Mouse (Mus musculus): ENCODE data around the gene Ifrd2. TPM values are rescaled to one million over a fixed set of nuclear protein-coding genes. Genes with fewer than 3 reads are reported as not detected.

Ifrd2 gene
- polyA plus RNA-seq, 1 experiment: 29.4 TPM

- Histone ChIP-seq H3K27me3 (ENCODE audit: control insufficient read depth, insufficient read depth, insufficient read length) (no peaks in the 10 kb centered on the region), H3K36me3 (ENCODE audit: control insufficient read depth, insufficient read depth) (peaks cover 8% of the 10 kb centered on the region), H3K4me3 (no peak overlapping the region), H3ac (ENCODE audit: control insufficient read depth, insufficient read length) (no peak overlapping the region), H3K4me2 (ENCODE audit: low read depth) (no peak overlapping the region), H3K79me2 (ENCODE audit: control insufficient read depth, insufficient read depth) (peaks cover 20% of the 10 kb centered on the region)
- no peak for TF ChIP-seq REST (IDR thresholded peaks at IDR 0.05; ENCODE audit: insufficient read depth, insufficient read length)
- TF ChIP-seq POLR2AphosphoS2 (IDR thresholded peaks at IDR 0.05; ENCODE audit: insufficient read length, low read depth): peak; percentile 16
- TF ChIP-seq SRF (IDR thresholded peaks at IDR 0.05; ENCODE audit: control insufficient read depth, insufficient read length, low read depth): no peak
- TF ChIP-seq MYOD1 (IDR thresholded peaks at IDR 0.05; ENCODE audit: control insufficient read depth in 1 of 3, insufficient read length in 2 of 3, low read depth in 2 of 3): peak in 1 of 3 experiments; percentile 24
- TF ChIP-seq POLR2A (IDR thresholded peaks at IDR 0.05; ENCODE audit: insufficient read length, low read depth): no peak
Measured at GRCm38 (mm10) chr9:107566041-107566709, 21.3 kb upstream of the Ifrd2 start.

- H3K79me2 ChIP-seq (ENCODE audit: control insufficient read depth, insufficient read depth): peaks cover 20% of the 10 kb centered on the region
- no peak overlapping the region for H3K4me2 ChIP-seq (ENCODE audit: low read depth)
- no peak overlapping the region for H3ac ChIP-seq (ENCODE audit: control insufficient read depth, insufficient read length)
- TF ChIP-seq USF1 (IDR thresholded peaks at IDR 0.05; ENCODE audit: low read depth): no peak
- H3K27me3 ChIP-seq (ENCODE audit: control insufficient read depth, insufficient read depth, insufficient read length): no peaks in the 10 kb centered on the region
- H3K4me3 ChIP-seq: no peak overlapping the region
- H3K36me3 ChIP-seq (ENCODE audit: control insufficient read depth, insufficient read depth): peaks cover under 1% of the 10 kb centered on the region
Measured at GRCm38 (mm10) chr9:107566855-107567254, 20.6 kb upstream of the Ifrd2 start.

DNA sequence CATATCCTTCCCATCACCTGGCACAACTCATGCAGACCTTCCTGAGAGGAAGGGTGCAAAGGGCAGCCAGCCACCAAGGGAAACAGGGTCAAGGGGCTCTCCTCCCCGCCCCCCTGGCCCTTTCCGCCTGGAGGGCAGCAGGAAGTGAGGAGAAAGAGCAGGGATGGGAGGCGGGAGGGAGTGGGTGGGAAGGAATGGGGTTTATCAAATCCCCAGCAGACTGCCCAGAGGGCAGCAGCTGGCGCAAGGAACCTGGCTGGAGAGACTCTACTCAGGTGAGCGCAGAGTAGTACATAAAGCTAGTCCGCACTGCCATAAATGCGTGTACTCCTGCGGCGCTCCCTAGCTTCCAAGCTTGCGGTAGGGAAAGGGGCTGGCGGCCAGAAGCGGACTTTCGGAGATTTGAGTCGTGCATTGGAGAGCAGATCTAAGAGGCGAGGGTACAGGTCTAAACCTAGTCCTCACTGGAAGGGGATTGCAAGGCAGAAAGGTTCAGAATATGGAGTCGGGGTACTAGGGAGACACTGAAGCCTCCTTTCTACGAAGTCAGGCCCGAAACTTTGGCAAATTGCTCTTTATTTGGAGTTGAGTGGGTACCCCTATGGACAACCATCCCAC, 19.6 kb upstream of the Ifrd2 start, which contains the start of gene Hyal2:
Gene Hyal2 (plus strand): TSS at position 244 of the 618 bp plus-strand sequence.
- Histone ChIP-seq H3K4me3 (peak within 1 kb of the TSS; percentile 81), H3K79me2 (ENCODE audit: control insufficient read depth, insufficient read depth) (peaks cover 20% of the 10 kb centered on the region), H3K27me3 (ENCODE audit: control insufficient read depth, insufficient read depth, insufficient read length) (no peaks in the 10 kb centered on the region), H3ac (ENCODE audit: control insufficient read depth, insufficient read length) (peak within 1 kb of the TSS; percentile 69), H3K4me2 (ENCODE audit: low read depth) (peak within 1 kb of the TSS; percentile 98), H3K36me3 (ENCODE audit: control insufficient read depth, insufficient read depth) (no peaks in the 10 kb centered on the region)
- no peak for TF ChIP-seq TCF12 (IDR thresholded peaks at IDR 0.05; ENCODE audit: insufficient read depth, poor library complexity, severe bottlenecking)

DNA sequence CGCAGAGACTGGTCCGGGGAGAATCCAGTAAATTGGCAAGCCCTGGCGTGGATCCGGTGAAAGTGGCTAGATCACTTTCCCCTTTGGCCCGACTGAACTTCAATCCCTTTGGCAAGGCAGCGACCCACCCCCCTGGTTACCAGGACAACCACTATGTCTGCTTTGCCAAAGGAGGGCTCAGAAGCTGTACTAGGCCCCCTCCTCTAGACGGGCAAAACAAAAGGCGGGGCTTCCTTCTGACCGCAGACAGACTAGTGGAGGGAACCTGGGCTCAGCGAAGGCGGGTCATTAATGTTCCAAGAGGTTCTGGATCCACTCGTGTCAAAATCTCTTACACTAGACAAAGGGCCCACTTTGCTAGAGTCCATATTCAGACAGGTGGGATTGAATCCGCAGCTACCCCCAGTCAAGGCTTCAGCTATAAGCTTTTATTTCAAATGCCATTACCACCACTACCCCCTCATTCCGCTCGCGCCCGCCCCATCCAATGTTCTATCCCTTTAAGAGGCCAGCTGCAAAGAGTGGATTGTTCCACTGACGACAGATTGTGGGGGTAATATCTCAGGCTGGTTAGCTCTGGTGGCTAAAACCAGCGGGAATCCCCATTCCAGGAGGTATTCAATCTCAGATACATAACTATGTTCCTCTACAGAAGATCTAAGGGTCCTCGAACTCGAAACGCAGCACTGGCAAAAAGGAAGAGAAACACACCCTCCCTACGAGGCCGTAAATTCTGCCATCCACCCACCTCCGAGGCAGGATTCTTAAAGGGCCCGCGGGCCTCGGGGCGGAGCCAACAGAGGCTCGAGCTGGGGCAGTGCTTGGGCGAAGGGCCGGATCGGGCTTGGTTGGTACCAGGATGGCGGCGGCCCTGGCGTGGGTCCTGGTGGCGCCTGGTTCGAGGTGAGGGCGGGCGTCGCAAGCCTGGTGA, 18.8 kb upstream of the Ifrd2 start:
- Histone ChIP-seq H3K79me2 (ENCODE audit: control insufficient read depth, insufficient read depth) (peaks cover 18% of the 10 kb centered on the region), H3K4me2 (ENCODE audit: low read depth) (peak overlapping the region; percentile 98), H3K27me3 (ENCODE audit: control insufficient read depth, insufficient read depth, insufficient read length) (no peaks in the 10 kb centered on the region), H3K36me3 (ENCODE audit: control insufficient read depth, insufficient read depth) (no peaks in the 10 kb centered on the region), H3ac (ENCODE audit: control insufficient read depth, insufficient read length) (peak overlapping the region; percentile 69), H3K4me3 (peak overlapping the region; percentile 81)
- TF ChIP-seq SRF (IDR thresholded peaks at IDR 0.05; ENCODE audit: control insufficient read depth, insufficient read length, low read depth) (no peak), MYOG (IDR thresholded peaks at IDR 0.05; ENCODE audit: control insufficient read depth in 1 of 3, insufficient read depth in 1 of 3, insufficient read length in 2 of 3, low read depth in 2 of 3) (no peak), MAX (IDR thresholded peaks at IDR 0.05; ENCODE audit: low read depth) (no peak), E2F4 (IDR thresholded peaks at IDR 0.05; ENCODE audit: insufficient read depth) (no peak), TCF3 (IDR thresholded peaks at IDR 0.05; ENCODE audit: insufficient read length, low read depth) (no peak), USF1 (IDR thresholded peaks at IDR 0.05; ENCODE audit: low read depth) (no peak), TCF12 (IDR thresholded peaks at IDR 0.05; ENCODE audit: insufficient read depth, poor library complexity, severe bottlenecking) (no peak), CEBPB (IDR thresholded peaks at IDR 0.05; ENCODE audit: insufficient read depth, poor library complexity, severe bottlenecking) (no peak), MYOD1 (IDR thresholded peaks at IDR 0.05; ENCODE audit: control insufficient read depth in 1 of 3, insufficient read length in 2 of 3, low read depth in 2 of 3) (no peak), REST (IDR thresholded peaks at IDR 0.05; ENCODE audit: insufficient read depth, insufficient read length) (no peak), POLR2AphosphoS2 (IDR thresholded peaks at IDR 0.05; ENCODE audit: insufficient read length, low read depth) (peak; percentile 68), POLR2A (IDR thresholded peaks at IDR 0.05; ENCODE audit: insufficient read length, low read depth) (peak; percentile 73)

DNA sequence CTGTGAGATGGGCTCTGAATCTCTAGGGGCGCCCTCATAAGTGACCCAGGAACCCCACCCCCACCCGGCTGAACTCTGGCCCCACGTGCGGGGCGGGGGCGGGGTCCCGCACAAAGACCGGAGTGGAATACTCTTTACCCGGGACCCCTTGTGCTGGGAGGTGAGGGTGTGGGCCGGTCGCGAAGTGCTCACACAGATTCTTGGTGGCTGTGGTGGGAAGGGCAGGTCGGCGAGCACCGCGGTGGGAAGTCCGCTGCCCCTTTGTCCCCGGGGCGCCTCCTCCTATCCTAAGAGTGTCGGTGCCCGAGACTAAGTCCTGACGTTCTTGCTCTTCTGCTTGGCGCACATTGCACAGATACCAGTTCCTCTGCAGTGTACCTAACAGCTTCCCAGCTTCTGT, 18.2 kb upstream of the Ifrd2 start:
- Histone ChIP-seq H3K4me2 (ENCODE audit: low read depth) (peak overlapping the region; percentile 98), H3K27me3 (ENCODE audit: control insufficient read depth, insufficient read depth, insufficient read length) (no peaks in the 10 kb centered on the region), H3K36me3 (ENCODE audit: control insufficient read depth, insufficient read depth) (no peaks in the 10 kb centered on the region), H3ac (ENCODE audit: control insufficient read depth, insufficient read length) (peak overlapping the region; percentile 69), H3K4me3 (peak overlapping the region; percentile 81), H3K79me2 (ENCODE audit: control insufficient read depth, insufficient read depth) (peaks cover 11% of the 10 kb centered on the region)
- TF ChIP-seq USF1 (IDR thresholded peaks at IDR 0.05; ENCODE audit: low read depth) (peak; percentile 28), TCF3 (IDR thresholded peaks at IDR 0.05; ENCODE audit: insufficient read length, low read depth) (no peak), MAX (IDR thresholded peaks at IDR 0.05; ENCODE audit: low read depth) (no peak), POLR2A (IDR thresholded peaks at IDR 0.05; ENCODE audit: insufficient read length, low read depth) (no peak), TCF12 (IDR thresholded peaks at IDR 0.05; ENCODE audit: insufficient read depth, poor library complexity, severe bottlenecking) (no peak), REST (IDR thresholded peaks at IDR 0.05; ENCODE audit: insufficient read depth, insufficient read length) (no peak)

Measured in myocyte (in vitro differentiated cells).